Mouse (Mus musculus): Measurements from ENCODE around the gene Eva1a.
A peak's percentile ranks its signal among the peaks of the same experiment; 100 is the strongest.

The Eva1a gene

DNA sequence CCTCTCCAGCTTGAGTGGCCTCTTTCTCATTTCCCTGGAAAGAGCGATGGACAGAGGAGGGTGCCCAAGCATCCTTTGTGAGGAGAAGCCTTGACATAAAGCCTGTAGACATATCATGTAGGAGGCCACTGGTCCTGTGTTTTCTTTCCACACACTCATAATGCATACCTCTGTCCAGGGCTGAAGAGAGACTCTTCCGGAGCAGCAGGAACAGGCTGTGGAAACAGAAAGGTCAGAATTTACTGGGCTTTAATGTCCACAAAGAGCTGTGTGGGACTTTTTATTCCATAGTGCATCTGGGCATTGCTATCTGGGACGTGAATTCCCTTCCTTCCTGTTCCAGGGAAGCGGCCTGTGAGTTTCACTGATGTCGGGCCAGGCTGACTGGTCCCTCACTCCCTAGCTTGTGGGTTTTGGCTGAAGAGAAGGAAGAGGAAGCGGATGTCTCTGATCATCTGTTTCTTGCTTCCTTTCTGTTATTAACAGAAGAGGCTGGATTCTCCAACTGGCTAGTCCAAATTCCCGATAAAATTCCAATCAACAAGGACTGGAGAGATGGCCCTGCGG, 25.8 kb downstream of the Eva1a start:
- DNase-seq, result no peak

DNA sequence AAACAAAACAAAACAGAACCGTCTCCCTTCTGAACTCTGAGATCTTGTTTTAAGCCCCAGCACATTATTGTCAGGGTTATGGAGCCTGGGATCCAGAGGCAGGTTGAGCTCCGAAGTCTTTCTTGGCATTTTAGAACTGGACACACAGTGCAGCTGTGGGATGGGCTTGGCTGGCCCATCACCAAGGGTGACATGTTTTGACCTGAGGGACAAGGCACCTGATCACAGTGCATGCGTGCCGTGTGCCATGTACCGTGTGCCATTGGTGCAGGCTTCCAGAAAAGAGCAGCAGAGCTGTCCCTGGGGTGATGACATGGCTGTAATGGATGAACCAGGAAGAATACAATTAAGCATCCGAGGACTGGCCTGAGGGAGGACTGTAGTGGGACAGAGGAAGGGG, 29.6 kb downstream of the Eva1a start:
- DNase-seq, result no peak

DNA sequence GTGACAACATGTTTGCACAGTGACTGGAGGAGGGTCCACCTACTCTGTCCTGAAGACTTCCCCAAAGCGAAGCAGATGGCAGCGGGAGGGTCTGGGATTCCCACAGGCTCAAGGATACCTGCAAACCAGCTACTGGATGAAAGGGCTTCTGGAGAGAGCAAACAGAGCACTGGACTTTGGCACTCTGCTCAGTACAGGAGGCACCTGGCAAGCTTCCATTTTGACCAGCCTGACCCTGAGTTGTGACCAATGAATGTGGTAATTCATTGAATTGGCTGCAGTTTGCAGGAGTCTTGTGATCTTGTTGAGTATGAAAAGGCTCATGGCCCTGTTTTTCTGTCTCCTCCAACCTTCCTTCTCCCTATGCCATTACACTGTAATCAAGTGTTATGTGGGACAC, 32.2 kb downstream of the Eva1a start:
- DNase-seq, result peak; percentile 91 to 93

DNA sequence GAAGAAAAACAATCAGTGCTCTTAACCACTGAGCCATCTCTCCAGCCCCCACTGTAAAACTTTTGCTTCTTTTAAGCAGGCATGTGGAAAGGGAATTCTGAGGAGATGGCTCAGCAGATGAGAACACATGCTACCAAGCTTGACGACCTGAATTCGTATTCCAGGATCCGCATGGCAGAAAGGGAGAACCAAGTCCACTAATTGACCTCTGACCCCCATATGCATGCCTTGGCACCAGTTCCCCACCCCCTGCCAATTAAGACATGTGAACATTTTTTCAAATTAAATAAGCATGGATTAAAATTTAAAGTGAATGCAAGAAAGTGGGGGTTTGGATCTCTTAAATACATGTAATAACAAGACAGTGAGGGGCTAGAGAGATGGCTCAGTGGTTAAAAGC, 32.7 kb downstream of the Eva1a start:
- peak; percentile 57 to 80 for DNase-seq

DNA sequence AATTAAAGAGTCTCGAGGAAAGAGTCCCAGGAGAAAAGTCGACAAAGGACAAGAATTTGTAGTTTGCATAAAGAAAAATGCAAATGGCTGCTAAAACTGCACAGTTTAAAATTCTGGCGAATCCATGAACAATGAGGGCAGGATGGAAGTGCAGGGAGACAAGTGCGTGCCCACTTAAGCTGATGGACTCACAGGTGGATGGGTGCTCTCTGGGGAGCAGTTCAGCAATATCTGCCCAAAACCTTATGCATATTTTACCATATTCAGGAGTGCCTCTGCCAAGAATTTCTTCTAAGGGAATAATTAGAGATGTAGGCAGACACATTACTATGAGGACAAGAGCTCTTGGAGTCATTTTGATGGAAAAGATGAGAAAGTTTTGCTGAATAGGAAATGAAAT, 35.5 kb downstream of the Eva1a start:
- no peak for DNase-seq

DNA sequence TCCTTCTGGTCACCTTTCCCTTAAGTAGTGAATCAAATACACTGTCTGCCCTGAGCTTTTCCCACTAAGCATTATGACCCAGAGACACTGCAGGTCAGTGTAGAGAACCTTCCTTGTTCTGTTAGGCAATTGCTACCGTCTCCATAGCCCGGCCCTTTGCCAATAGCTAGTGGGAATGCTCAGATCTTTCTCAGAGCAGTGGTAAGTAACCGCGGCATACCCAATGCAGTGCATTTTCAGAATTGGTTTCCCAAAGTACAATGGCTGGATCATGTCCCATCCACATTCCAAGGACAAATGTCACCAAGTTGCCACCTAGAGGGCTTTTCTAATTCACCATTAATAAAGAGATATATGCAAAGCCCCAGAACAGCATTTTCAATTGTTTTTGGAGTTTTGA, 38.0 kb downstream of the Eva1a start:
- DNase-seq, result no peak

DNA sequence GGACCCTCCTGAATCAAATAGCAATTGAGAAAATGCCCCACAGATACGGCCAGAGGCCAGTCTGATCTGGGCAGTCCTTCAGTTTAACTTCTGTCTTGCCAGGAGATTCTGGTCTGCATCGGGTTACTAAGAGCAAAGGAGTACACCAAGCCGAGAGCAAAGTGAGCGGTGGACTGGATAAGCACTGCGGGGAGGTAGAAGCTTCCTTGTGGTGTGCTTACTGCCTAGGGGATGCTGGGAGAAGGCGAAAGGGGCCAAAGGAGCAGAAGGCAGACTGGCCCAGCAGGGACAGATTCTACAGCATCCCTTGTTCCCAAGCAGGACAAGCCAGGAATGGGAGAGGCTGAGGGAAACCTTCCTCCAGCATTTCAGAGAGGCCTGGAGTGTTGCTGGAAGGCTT, 42.8 kb downstream of the Eva1a start:
- no peak for DNase-seq

DNA sequence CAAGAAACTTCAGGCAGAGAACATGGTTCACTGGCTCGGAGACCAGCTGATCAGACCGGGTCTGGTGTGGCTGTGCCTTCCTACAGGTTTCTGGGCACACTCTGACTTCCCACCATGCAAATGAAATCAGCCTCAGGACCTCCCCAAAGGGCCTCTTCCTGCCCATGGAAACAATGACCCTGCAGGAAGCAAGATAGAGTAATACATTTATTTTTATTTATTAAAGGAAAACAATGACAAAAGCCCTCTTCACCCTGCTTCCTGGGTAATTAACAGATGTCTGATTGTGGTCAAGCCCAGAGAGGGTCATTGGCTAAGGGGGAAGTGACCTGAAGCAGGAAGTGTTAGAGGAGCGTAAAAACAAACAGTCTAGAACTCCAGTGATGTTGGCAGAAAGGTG, 43.4 kb downstream of the Eva1a start:
- DNase-seq, result peak in 1 of 2 experiments; percentile 53

DNA sequence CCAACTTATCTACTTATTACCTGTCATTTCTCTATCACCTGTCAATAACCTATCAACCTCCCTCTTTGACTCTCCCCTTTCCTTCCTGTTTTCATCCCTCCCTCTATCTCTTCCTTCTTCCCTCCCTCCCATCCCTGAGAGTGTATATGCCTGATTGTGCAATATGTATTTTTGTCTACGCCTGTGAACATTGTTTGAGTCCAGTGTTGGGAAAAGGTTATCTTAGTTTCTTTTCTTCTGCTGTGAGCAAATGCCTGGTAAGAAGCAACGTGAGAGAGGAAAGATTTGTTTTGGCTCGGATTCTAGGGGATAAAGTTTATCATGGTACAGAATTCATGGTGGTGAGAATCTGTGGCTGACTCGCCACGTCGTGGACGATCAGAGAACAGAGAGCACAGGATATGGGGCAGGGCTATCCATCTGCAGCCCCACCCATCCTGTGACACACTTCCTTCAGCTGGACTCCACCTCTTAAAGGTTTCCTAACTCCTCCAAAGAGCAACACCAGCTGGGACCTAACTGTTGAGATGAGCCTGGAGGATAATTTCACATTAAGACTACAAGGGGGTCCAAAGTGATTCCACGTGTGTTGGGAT, 44.6 kb downstream of the Eva1a start:
- DNase-seq, result no peak

DNA sequence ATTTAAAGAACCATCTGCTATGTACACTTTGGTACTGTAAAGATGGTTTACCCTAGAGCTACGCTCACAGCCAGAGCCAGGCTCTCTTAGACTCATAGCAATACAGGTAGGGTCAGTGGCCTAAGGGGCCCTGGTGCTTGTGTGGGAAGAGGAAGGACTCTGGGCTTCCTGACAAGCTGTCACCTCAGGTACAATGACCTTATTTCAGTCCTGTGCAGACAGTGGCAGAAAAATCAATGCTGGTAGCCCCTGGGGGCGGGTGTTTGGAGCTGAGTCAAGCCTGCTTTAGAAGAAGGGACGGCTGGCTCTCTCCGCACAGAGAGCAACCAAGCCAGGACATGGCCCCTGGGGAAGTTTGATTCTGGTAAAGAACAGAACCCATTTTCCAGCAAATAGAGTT, 47.3 kb downstream of the Eva1a start:
- no peak for DNase-seq

DNA sequence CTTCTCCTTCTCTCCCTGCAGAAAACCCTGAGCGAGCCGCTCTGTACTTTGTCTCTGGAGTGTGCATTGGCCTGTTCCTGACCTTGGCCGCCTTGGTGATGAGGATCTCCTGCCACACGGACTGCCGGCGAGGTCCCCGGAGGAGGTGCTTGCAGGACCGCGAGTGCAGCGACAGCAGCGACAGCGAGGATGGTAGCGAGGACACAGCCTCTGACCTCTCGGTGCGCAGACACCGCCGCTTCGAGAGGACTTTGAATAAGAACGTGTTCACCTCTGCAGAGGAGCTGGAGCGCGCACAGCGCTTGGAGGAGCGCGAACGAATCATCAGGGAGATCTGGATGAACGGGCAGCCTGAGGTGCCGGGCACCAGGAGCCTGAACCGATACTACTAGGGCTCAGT, 50.9 kb downstream of the Eva1a start:
- DNase-seq, result peak in 1 of 2 experiments; percentile 62

DNA sequence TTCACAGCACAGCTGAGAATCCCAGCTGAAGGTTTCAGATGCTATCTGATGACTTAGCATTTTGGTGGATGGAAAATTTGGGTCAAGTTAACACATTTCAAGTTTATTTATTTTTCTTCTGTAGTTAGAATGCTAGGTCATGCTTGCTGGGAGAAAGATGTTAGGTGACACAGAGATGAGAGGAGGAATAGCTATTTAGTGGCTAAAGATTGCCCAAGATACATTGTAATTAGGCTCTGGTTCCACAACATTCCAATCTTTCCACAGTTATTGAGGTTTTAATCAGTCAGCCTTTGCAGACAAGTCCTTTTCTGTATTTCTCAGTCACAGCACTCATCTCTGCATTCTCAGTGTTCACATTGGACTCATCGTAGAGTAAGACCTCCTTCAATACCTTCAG, 56.9 kb downstream of the Eva1a start:
- DNase-seq, result no peak

DNA sequence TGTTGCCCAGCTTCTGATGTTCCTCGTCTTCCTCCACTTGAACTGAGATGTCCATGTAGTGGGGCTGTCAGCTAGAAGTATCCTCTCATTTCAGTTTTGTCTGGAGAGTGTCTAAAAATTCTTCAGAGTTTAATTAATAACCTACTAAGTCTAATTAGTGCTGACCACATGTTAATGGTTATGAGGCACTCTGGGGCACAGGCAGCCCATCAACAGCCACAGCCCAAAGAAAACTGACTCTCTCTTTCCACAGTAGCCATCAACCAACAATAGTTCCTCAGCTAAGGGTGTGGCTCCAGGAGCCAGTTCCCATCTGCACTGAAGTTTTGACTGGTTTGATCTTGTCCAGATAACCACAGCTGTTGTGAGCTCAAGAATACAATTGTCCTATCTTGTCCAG, 57.6 kb downstream of the Eva1a start:
- DNase-seq, result peak in 1 of 2 experiments; percentile 49

DNA sequence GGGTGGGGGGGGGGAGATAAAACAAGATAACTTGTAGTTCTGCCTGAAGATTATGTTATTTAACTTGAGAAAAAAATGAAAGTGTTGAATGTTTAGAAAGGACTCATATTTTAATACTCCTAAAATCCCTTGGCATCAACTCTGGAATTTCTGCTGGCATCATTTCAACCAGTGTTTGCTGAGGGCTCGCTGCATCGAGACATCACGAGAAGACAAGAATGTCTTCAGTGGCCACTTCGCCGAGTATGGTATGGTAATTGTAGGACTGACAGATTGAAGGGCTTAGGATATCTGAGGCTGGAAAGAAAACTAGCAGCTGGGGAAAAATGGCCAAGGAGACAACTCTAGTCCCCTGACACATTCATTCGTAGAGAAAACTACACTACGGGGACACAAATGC, 69.6 kb downstream of the Eva1a start:
- DNase-seq, result no peak

DNA sequence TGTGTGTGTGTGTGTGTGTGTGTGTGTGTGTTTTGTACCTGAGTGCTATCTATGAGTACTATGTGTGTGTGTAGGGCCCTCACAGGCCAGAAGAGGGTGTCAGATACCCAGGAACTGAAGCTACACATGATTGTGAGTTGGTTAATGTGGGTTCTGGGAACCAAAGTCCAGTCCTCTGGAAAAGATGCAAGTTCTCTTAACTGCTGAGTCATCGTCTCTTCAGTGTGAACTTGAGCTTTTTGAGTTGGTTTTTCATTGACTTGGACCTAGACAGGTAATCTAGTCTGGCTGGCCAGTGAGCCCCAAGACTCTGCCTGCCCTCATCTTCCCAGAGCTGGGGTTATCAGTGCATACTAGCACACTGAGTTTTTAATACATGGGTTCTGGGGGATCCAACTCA, 70.3 kb downstream of the Eva1a start:
- DNase-seq, result no peak

DNA sequence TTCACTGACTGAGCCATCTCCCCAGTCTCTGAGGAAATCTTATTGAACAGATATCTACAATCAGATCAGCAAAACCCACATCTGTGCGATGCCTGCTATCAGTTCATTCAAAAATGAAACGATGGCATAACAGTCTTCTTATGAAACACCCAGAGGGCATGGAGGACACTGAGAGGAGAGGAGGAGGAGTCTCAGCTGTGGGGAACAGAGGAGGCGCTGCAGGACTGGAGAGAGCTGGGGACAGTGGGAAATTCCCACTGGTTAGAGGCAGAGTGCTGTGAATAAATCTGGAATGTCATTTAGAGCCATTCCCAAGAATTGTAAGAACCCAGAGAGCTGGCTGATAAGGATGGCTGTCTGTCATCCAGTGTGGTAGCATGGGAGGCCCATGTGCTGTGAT, 70.7 kb downstream of the Eva1a start:
- no peak for DNase-seq

DNA sequence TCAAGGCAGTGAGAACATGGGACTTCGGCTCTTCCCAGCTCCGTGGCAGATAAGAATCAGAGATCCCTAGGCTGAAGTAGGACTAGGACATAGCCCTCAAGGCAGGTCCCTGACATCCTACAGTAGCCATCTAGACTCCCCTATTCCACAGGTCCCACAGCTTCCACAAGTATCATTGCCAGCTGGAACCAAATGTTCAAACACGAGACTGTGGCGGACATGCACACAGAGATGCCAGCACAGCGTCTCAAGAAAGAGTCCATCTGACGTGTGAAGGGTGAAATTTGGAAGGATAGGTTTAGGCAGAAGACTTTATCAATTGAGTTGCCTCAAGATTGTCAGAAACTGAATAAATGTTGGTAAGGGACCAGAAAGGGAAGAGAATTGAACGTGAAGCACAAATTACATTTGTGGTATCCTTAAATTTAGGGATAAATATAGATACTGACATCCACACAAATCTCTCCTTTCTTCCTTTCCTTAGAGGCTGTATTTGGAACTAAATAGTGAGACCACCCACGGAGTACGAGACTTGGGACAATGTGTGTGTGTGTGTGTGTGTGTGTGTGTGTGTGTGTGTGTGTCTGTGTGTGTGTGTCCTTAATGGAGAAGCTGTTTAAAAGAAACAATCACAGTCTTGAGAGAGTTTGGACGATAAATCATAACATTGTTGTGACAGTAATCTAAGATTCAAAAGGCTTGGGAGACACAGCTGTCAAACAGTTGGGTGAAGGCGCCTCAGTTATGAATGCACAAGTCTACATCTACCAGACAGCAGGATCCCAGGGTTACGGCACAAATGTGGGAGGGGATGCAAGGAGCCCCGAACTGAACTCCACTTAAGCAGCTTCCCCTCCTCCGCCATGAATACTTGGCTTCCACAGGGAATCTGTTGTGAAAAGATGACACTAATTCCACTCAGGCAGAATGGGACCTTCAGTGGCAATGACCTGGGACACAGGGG, 71.6 kb downstream of the Eva1a start:
- no peak for DNase-seq

DNA sequence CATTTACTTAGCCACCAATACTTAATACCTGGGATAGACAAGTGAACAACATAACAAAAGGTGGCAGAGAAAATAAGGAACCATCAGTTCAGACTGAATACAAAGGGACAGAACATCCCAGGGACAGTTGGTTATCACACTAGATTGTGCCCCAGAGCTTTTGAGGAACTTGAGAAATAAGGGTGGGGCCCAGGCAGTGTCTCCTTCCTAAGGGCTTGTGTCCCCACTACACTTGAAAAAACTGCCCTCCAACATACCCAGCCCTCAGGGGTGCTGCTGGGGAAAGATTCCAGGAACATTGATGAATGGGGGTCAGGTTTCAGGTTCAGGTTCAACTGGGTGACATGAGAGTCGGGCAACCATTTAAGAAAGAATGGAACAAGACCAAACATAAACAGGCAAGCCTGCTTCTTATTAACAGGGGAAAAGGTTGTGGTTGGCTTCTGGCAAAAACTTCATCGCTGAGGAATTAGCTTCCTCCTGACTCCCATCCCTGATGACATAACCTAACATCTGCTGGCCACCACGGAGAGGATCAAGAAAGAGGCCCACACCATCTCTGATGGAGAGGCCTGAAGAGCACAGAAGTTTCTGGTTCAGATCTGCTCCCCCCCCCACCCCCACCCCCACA, 74.6 kb downstream of the Eva1a start:
- DNase-seq, result no peak

DNA sequence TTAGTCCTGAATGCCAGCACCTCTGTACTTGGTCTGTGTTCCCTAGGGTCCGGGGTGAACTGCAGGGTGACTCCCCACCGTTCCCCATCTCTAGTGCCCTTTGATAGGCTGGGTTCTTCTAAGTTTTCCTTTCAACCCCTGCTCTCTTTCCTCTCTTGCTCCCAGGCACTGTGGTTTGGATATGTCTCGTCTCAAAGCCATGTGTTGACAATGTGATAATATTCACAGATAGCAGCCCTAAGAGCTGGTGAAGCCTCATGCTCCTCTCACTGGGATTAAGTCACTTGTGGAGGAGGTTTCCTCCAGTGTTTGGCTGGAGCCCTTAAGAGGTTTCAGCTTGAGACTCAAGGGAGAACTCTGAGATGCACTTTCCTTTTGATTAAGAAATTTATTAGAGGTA, 75.3 kb downstream of the Eva1a start:
- DNase-seq, result no peak

DNA sequence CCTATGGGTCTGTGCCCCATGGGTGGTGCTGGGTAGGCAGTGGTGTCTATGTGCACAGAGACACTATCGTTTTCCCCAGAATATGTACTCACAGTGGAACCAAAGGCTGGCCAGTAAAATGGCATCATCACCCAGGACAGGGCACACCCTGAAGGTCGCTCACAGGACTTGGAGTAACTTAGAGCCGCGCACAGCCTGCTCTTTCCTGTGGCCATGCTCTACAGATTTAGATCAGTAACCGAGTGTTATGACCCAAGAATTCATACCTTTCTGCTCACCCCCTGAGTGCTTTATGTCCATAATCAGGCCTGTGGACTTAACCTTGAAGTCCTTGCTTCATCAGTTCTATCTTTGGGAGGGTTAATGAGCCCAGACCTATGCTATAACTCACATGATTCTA, 77.0 kb downstream of the Eva1a start:
- no peak for DNase-seq

DNA sequence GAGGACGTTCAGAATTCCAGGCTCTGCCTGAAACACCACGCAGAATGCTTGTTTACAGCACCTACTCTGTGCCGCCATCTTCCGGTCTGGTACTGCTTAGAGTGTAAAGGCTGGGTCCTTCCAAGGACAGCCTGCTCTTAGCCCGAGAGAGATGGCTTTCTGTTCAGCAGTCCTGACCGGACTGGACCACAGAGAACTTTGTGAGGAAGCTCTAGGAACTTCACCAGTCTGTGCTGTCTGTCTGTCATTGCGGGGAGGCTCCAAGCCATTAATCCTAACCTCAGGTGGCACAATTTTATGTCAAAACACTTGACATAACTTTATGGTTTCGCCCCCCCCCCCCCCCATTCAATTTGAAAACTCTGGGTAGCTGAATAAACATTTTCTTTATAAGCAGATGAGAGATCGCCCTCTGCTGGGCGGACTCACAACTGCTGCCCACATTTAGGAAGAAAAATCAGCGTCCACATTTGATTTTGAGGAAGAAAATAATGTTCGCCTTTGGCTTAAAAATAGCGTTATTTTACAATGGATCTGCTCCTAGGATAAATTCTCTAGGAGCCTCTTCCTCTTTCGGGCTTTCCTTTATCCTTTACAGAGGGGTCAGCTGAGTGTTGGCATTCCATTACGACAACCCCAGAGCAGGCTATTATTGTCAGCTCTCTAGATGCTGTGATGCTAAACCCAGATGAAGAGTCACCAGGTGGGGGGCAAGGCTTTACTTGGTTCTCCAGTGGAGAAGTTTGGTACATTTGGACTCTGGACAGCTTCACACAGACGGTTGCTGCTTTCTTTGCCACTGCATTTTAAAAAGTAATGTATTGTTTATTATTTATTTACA, 78.7 kb downstream of the Eva1a start:
- DNase-seq, result peak; percentile 89 to 91

DNA sequence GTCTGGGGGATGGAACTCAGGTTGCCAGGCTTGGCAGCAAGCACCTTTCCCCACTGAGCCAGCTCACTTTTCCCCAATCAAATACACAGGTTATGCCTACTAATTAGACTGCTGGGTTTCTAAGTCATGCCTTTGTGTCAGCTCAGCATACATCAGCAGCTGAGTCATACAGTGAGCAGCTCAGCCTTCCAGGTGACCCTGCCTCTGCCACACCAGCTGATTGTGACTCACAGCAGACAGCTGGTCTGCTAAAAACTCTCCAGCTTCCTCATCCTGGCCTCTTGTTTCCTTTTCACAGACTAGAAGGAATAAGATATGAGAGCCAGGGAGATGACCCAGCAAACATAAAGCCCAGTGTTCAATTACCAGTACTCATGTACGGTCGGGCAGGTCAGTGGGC, 84.3 kb downstream of the Eva1a start:
- no peak for DNase-seq

DNA sequence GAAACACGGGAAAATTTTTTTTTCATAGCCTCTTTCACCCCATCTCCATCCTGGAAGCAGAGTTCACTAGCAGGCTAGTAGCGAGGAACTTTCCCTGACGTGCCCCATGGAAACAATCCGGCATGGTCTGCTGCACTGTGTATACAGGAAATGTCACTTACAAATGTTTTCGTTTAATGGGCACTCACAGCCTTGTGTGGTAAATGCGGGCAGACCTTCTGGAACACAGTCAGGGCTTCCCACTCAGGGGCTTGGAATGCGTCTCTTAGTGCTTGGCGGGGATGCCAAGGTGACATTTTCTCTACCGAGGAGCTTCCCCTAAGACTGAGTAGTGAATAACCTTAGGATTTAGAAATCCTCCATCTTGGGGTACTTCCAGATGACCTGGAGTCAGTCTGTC, 87.0 kb downstream of the Eva1a start:
- DNase-seq, result peak in 1 of 2 experiments; percentile 4

Data from kidney, postnatal 25 days (tissue).